In the genomic region with DNA sequence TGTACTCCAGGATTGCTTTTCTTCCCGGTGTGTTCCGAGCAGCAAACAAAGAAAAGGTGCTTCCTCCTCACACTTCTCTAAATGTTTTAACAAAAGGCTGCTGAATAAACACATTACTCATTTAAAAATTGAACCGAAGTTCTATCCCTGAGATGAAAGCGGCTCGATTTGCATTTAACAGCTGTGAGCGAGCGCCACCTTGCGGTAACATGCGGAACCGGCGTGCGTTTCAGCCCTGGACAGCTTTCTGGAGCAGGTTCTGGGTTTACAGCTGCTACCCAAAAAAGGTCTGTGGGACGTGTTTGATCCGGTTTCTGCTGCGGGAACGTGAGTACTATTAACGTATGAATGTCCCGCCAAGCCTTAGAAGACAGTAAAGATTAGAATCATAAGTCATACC, we compare ENCODE assay signal across 8 mouse cellular contexts. TPM values are rescaled to one million over a fixed set of nuclear protein-coding genes. Genes with fewer than 3 reads are reported as not detected.
DNase-seq lines count a peak whose midpoint lies in the region; ATAC-seq and TF ChIP-seq lines count a peak whose summit lies in the region.

No protein-coding gene starts in this region.

- no peaks in the 10 kb centered on the region for H3K27me3 ChIP-seq in cerebellum, adult 2 months (ENCODE audit: control insufficient read depth, insufficient read depth, low read length)
- H3K27me3 ChIP-seq in hindbrain, embryonic 12.5 days, result peaks cover 46% of the 10 kb centered on the region
- H3K27me3 ChIP-seq in lung, embryonic 16.5 days (ENCODE audit: control insufficient read depth, insufficient read depth, low read depth, low read length), result peaks cover 47% of the 10 kb centered on the region

- H3K9me3 ChIP-seq in hindbrain, embryonic 12.5 days (replicated peaks), result no peaks in the 10 kb centered on the region
- no peaks in the 10 kb centered on the region for H3K9me3 ChIP-seq in lung, embryonic 16.5 days (ENCODE audit: control insufficient read depth, low read length)

- H3K4me3 ChIP-seq in cerebellum, adult 2 months (replicated peaks; ENCODE audit: insufficient read depth, low read depth, low read length), result peak overlapping the region; percentile 63
- peak overlapping the region; percentile 62 for H3K4me3 ChIP-seq in hindbrain, embryonic 12.5 days
- H3K4me3 ChIP-seq in lung, embryonic 16.5 days (ENCODE audit: low read length), result peak overlapping the region; percentile 35; the same call in 1 of the 2 replicates

- ATAC-seq in frontal cortex, adult (ENCODE audit: low TSS enrichment), result peak; percentile 50
- 0 out of 2 replicates have a peak, but pooled peaks have one; percentile 13 for ATAC-seq in hindbrain, embryonic 12.5 days (ENCODE audit: low FRiP score)
- ATAC-seq in lung, embryonic 16.5 days (ENCODE audit: low read depth), result no peak

- WGBS in cerebellum, adult 2 months, result under 1% methylated on average over 18 of the region's 18 CpGs
- under 1% methylated on average over 18 of the region's 18 CpGs for WGBS in hindbrain, embryonic 12.5 days
- under 1% methylated on average over 18 of the region's 18 CpGs for WGBS in lung, embryonic 16.5 days

- H3K27ac ChIP-seq in cerebellum, adult 2 months (ENCODE audit: insufficient read depth, low read length), result no peak overlapping the region
- no peak overlapping the region for H3K27ac ChIP-seq in hindbrain, embryonic 12.5 days
- H3K27ac ChIP-seq in lung, embryonic 16.5 days (ENCODE audit: low read length), result no peak overlapping the region

- no peak for TF ChIP-seq POLR2A in cerebellum, adult 2 months (IDR thresholded peaks at IDR 0.05; ENCODE audit: borderline replicate concordance, insufficient read depth, low read length)

- H3K36me3 ChIP-seq in hindbrain, embryonic 12.5 days, result no peaks in the 10 kb centered on the region
- no peaks in the 10 kb centered on the region for H3K36me3 ChIP-seq in lung, embryonic 16.5 days (ENCODE audit: control insufficient read depth, insufficient read depth, low read length)

- peak; percentile 89 for DNase-seq in Muller cell, postnatal 12 days (ENCODE audit: inconsistent ontology term)
- DNase-seq in cerebellum, adult 2 months, result peak; percentile 83 to 94
- DNase-seq in layer of hippocampus, postnatal 10 days (ENCODE audit: low spot score in 2 of 2), result peak; percentile 96 to 97
- peak; percentile 90 for DNase-seq in retina, embryonic 14.5 days (ENCODE audit: low spot score)
- peak; percentile 64 to 87 for DNase-seq in urinary bladder, postnatal 4 days (ENCODE audit: low spot score in 2 of 2)

- H3K4me1 ChIP-seq in cerebellum, adult 2 months (ENCODE audit: control insufficient read depth, insufficient read depth, low read length), result no peaks in the 10 kb centered on the region
- H3K4me1 ChIP-seq in hindbrain, embryonic 12.5 days, result peaks cover 22% of the 10 kb centered on the region
- H3K4me1 ChIP-seq in lung, embryonic 16.5 days (replicated peaks; ENCODE audit: control insufficient read depth, insufficient read depth, low read length), result peaks cover 9% of the 10 kb centered on the region; the same call in 1 of the 2 replicates

- H3K4me2 ChIP-seq in hindbrain, embryonic 12.5 days (replicated peaks), result peak overlapping the region; percentile 96
- peak overlapping the region; percentile 88 for H3K4me2 ChIP-seq in lung, embryonic 16.5 days (ENCODE audit: low read depth, low read length)

- no peak overlapping the region; the same call in 1 of the 2 replicates for H3K9ac ChIP-seq in hindbrain, embryonic 12.5 days
- H3K9ac ChIP-seq in lung, embryonic 16.5 days (ENCODE audit: low read length), result no peak overlapping the region

- TF ChIP-seq CTCF in cerebellum, adult 2 months (IDR thresholded peaks at IDR 0.05; ENCODE audit: borderline replicate concordance, insufficient read depth, low read depth, low read length), result peak; percentile 91

RNA-seq across cellular contexts. Expression of gene Ptprt, which starts 1.9 kb away (rescaled TPM):
- polyA plus RNA-seq in cerebellum, adult 2 months (2012; rRNA removed), result 15.9 and 16.3 TPM in 2 replicates
- polyA plus RNA-seq in hindbrain, embryonic 12.5 days (2016; fragmentation: Nextera tagmentation; extraction: Ambion mirVana), result 4.2 and 4.5 TPM in 2 replicates
- 10 to 100 TPM; 62.1 to 65.5 TPM for total RNA-seq in layer of hippocampus, postnatal 10 days (2021)
- polyA plus RNA-seq in lung, embryonic 16.5 days (2015; fragmentation: Nextera tagmentation; extraction: Ambion mirVana), result 0.60 and 0.62 TPM in 2 replicates
